Mouse (Mus musculus) lung, postnatal 10 days (tissue): Measurements from ENCODE around the gene Vmn1r79.
"Not testable (repeated sequence)": the region's sequence is repeated elsewhere in the genome, so short reads cannot be mapped to it uniquely, and the experiment has no call there.

Source experiments
- DNase-seq: peaks from one replicate; pipeline ENCODE4 v3.0.0; 2021

Vmn1r79 gene

DNA sequence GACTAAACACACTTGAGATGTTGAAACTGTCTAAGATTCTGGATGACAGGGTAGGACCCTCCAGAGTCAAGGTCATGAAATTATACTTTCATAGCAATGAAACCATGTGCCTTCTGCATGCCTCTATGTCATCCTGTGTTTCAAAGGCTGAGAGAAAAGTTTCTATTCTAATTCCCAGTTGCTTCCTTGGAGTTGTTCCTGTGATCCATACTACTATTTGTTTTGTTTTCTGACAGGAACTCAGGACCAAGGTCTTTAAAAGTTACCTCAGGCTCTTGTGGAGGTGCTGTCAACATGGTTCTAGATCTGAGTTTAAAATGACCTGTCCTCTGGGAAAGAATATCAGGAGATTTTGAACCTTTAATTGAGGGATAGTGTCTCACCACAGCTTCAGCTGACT is at the start of gene Vmn1r79:
Gene Vmn1r79 (plus strand): TSS at position 301 of the 400 bp plus-strand sequence.
- DNase-seq, result not testable (repeated sequence)

GRCm38 (mm10) chr7:12149957-12150356 is 21.1 kb upstream of the Vmn1r79 start, which contains the start of gene Vmn1r78:
TSS of gene Vmn1r78 (plus strand) at chr7:12150257.
- no peak for DNase-seq

DNA sequence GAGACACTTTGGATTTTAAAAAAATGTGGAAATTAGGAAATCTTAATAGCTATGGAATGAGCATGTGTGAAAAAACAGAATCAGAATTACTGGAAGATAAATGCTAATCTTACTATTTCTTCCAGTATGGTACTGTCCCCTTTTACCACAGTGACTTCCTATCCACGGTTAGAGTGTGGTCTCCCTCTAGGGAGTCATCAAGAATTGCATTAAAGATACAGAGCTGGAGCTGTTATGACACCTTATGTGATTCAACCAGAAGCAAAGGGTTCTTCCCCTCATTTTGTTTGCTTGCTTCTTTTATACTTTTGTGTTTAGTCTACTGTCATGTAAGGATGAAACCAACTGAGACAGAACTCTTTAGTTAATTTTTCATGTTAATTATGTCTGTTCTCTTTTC is 14.6 kb upstream of the Vmn1r79 start:
- not testable (repeated sequence) for DNase-seq

DNA sequence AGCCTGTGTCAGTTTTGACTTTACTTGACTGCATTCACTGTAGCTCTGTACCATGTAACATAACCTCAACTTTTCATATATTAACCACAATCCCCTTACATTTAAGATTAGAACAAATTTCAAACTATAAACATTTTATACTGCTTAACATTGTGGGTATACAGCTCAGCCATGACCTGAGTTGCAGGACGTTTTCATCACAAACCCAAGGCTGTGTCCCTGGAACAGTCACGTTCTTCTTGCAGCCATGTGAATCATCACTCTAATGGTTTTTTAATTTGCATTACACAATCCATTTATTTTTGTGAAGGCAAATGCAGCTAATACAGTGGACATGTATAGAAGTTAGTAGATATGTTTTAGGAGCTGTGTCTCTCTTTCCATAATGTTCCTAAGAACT is 1.8 kb downstream of the Vmn1r79 start:
- DNase-seq, result not testable (repeated sequence)

GRCm38 (mm10) chr7:12188986-12189385 is 17.9 kb downstream of the Vmn1r79 start, which contains the start of gene Vmn1r80:
TSS of gene Vmn1r80 (plus strand) at chr7:12189286.
- DNase-seq, result no peak

GRCm38 (mm10) chr7:12204141-12204540 is 33.1 kb downstream of the Vmn1r79 start:
- DNase-seq, result no peak
